Mouse (Mus musculus) intestine, embryonic 16.5 days (tissue): ENCODE results near the gene Prdm15. TPM values are rescaled to one million over a fixed set of nuclear protein-coding genes. Genes with fewer than 3 reads are reported as not detected.
A peak's percentile ranks its signal among the peaks of the same experiment; 100 is the strongest.

Experiments used
- ATAC-seq: fragments of 200-750 bp; cut with Nextera tagmentation; 2 replicates; pipeline ENCODE4 v1.8.0; 2017; ENCODE audit warnings: moderate TSS enrichment, moderate library complexity
- H3K27ac ChIP-seq: fragments of 300-500 bp; sonication (generic); 2 replicates; pipeline ENCODE4 v1.5.1; 2014; ENCODE audit warnings: mild to moderate bottlenecking, low read length
- H3K27me3 ChIP-seq: fragments of 300-500 bp; sonication (generic); replicated peaks from 2 replicates; pipeline ENCODE4 v1.6.1; 2014; ENCODE audit warnings: low read length, control low read depth, mixed read lengths; ENCODE audit not compliant: control insufficient read depth, insufficient read depth
- H3K36me3 ChIP-seq: fragments of 300-500 bp; sonication (generic); 2 replicates; pipeline ENCODE4 v1.6.1; 2014; ENCODE audit warnings: low read length, control low read depth; ENCODE audit not compliant: control insufficient read depth, insufficient read depth
- H3K4me1 ChIP-seq: fragments of 300-500 bp; sonication (generic); 2 replicates; pipeline ENCODE4 v1.6.1; 2014; ENCODE audit warnings: low read length, control low read depth, mixed read lengths; ENCODE audit not compliant: control insufficient read depth, insufficient read depth
- H3K4me2 ChIP-seq: fragments of 300-500 bp; sonication (generic); 2 replicates; pipeline ENCODE4 v1.6.1; 2014; ENCODE audit warnings: low read depth, low read length, control low read depth
- H3K4me3 ChIP-seq: fragments of 300-500 bp; sonication (generic); 2 replicates; pipeline ENCODE4 v1.5.1; 2014; ENCODE audit warnings: mild to moderate bottlenecking, low read length
- H3K9ac ChIP-seq: fragments of 300-500 bp; sonication (generic); 2 replicates; pipeline ENCODE4 v1.6.1; 2014; ENCODE audit warnings: low read depth, low read length
- H3K9me3 ChIP-seq: fragments of 300-500 bp; sonication (generic); 2 replicates; pipeline ENCODE4 v1.6.1; 2016; ENCODE audit warnings: low read length, control low read depth; ENCODE audit not compliant: control insufficient read depth
- WGBS: fragments of 180-500 bp; shearing (Covaris S2); extraction: QIAGEN DNeasy Blood & Tissue Kit; methylation state at CpG from one replicate; pipeline ENCODE4 v1.1.7; 2014; 5-methylcytosine and 5-hydroxymethylcytosine counted together
- polyA plus RNA-seq: library from polyadenylated mRNA; unstranded; fragments of >200 nt; fragmentation: Nextera tagmentation; extraction: Ambion mirVana; gene quantifications from 2 replicates; pipeline ENCODE4 v1.2.1, GENCODE M21; 2015

The Prdm15 gene
- polyA plus RNA-seq, 1 experiment from 2014 or later = 7.8 TPM

- 1% methylated on average over 87 of the region's 88 CpGs for WGBS
- Histone ChIP-seq H3K4me3 (peak within 1 kb of the TSS; percentile 62), H3K27me3 (peaks cover 25% of the 10 kb centered on the region), H3K4me1 (peaks cover 31% of the 10 kb centered on the region), H3K36me3 (no peaks in the 10 kb centered on the region), H3K27ac (peak within 1 kb of the TSS; percentile 61), H3K9ac (peak within 1 kb of the TSS; percentile 78), H3K9me3 (no peaks in the 10 kb centered on the region), H3K4me2 (peak within 1 kb of the TSS; percentile 71)
- ATAC-seq = peak; percentile 93
These were observed 88.3 kb downstream of the Prdm15 start, which contains the start of gene Ripk4 for GRCm38 (mm10) chr16:97763061-97763989. TSS of gene Ripk4 (minus strand) at chr16:97763787.

- Histone ChIP-seq H3K4me2 (peak overlapping the region; percentile 71), H3K27ac (peak overlapping the region; percentile 42; the same call in 1 of the 2 replicates), H3K4me1 (peaks cover 37% of the 10 kb centered on the region), H3K4me3 (peak overlapping the region; percentile 62), H3K36me3 (no peaks in the 10 kb centered on the region), H3K9ac (peak overlapping the region; percentile 78), H3K27me3 (peaks cover 25% of the 10 kb centered on the region), H3K9me3 (no peaks in the 10 kb centered on the region)
- 42% methylated on average over 2 of the region's 2 CpGs for WGBS
- no peak for ATAC-seq
These were observed 89.9 kb downstream of the Prdm15 start for GRCm38 (mm10) chr16:97761782-97762181.

GRCm38 (mm10) chr16:97759681-97760080 is 92.0 kb downstream of the Prdm15 start:
- Histone ChIP-seq H3K9ac (no peak overlapping the region), H3K4me2 (peak overlapping the region; percentile 8; the same call in 1 of the 2 replicates), H3K36me3 (no peaks in the 10 kb centered on the region), H3K4me3 (no peak overlapping the region), H3K4me1 (peaks cover 46% of the 10 kb centered on the region), H3K27me3 (peaks cover 24% of the 10 kb centered on the region), H3K9me3 (no peaks in the 10 kb centered on the region), H3K27ac (peak overlapping the region; percentile 44)
- no peak for ATAC-seq
- WGBS = 29% methylated on average over 3 of the region's 3 CpGs

GRCm38 (mm10) chr16:97758288-97758687 is 93.4 kb downstream of the Prdm15 start:
- peaks cover 44% of the 10 kb centered on the region for H3K4me1 ChIP-seq
- H3K4me3 ChIP-seq = no peak overlapping the region
- peak overlapping the region; percentile 43; the same call in 1 of the 2 replicates for H3K27ac ChIP-seq
- H3K9me3 ChIP-seq = no peaks in the 10 kb centered on the region
- H3K4me2 ChIP-seq = no peak overlapping the region
- ATAC-seq = peak; percentile 18; the same call in 1 of the 2 replicates
- peaks cover 14% of the 10 kb centered on the region; the same call in 1 of the 2 replicates for H3K27me3 ChIP-seq
- WGBS = 51% methylated on average over 2 of the region's 2 CpGs
- H3K36me3 ChIP-seq = no peaks in the 10 kb centered on the region
- H3K9ac ChIP-seq = no peak overlapping the region

- no peaks in the 10 kb centered on the region for H3K9me3 ChIP-seq
- H3K4me3 ChIP-seq = no peak overlapping the region
- 66% methylated on average over 2 of the region's 2 CpGs for WGBS
- H3K9ac ChIP-seq = no peak overlapping the region
- H3K27ac ChIP-seq = peak overlapping the region; percentile 29; the same call in 1 of the 2 replicates
- H3K4me2 ChIP-seq = no peak overlapping the region
- no peaks in the 10 kb centered on the region for H3K27me3 ChIP-seq
- no peaks in the 10 kb centered on the region for H3K36me3 ChIP-seq
- peaks cover 60% of the 10 kb centered on the region for H3K4me1 ChIP-seq
- ATAC-seq = peak; percentile 48
These were observed 95.2 kb downstream of the Prdm15 start for GRCm38 (mm10) chr16:97756460-97756859.

- no peak overlapping the region for H3K4me3 ChIP-seq
- peak; percentile 57 for ATAC-seq
- no peaks in the 10 kb centered on the region for H3K27me3 ChIP-seq
- H3K9ac ChIP-seq = no peak overlapping the region
- peaks cover 41% of the 10 kb centered on the region for H3K4me1 ChIP-seq
- H3K4me2 ChIP-seq = peak overlapping the region; percentile 14; the same call in 1 of the 2 replicates
- 56% methylated on average over 3 of the region's 3 CpGs for WGBS
- no peaks in the 10 kb centered on the region for H3K9me3 ChIP-seq
- peak overlapping the region; percentile 14 for H3K27ac ChIP-seq
- H3K36me3 ChIP-seq = no peaks in the 10 kb centered on the region
These were observed 99.2 kb downstream of the Prdm15 start for GRCm38 (mm10) chr16:97752316-97752941.

- no peak overlapping the region for H3K4me3 ChIP-seq
- H3K4me2 ChIP-seq = no peak overlapping the region
- H3K27me3 ChIP-seq = no peaks in the 10 kb centered on the region
- H3K36me3 ChIP-seq = no peaks in the 10 kb centered on the region
- ATAC-seq = peak; percentile 80
- no peak overlapping the region for H3K9ac ChIP-seq
- H3K4me1 ChIP-seq = peaks cover 35% of the 10 kb centered on the region
- 15% methylated on average over 8 of the region's 8 CpGs for WGBS
- H3K9me3 ChIP-seq = no peaks in the 10 kb centered on the region
- peak overlapping the region; percentile 14; the same call in 1 of the 2 replicates for H3K27ac ChIP-seq
These were observed 99.8 kb downstream of the Prdm15 start for GRCm38 (mm10) chr16:97751884-97752283.

GRCm38 (mm10) chr16:97748421-97748820 is 103.2 kb downstream of the Prdm15 start:
- Histone ChIP-seq H3K27me3 (no peaks in the 10 kb centered on the region), H3K9me3 (no peaks in the 10 kb centered on the region), H3K4me2 (no peak overlapping the region), H3K36me3 (no peaks in the 10 kb centered on the region), H3K4me3 (no peak overlapping the region), H3K4me1 (peaks cover 20% of the 10 kb centered on the region), H3K27ac (no peak overlapping the region), H3K9ac (no peak overlapping the region)
- ATAC-seq = no peak
- WGBS = 88% methylated on average over 6 of the region's 6 CpGs
